Mouse (Mus musculus) leukemia stem cell, adult 10-12 weeks (primary cell): ENCODE results near the gene Kin. TPM values are rescaled to one million over a fixed set of nuclear protein-coding genes. Genes with fewer than 3 reads are reported as not detected.

Experiments
- polyA plus RNA-seq: library from polyadenylated mRNA; stranded (reverse); fragments of >175 nt; gene quantifications from 2 replicates; pipeline ENCODE4 v1.2.3, GENCODE M21; 2012; ENCODE audit warnings: low replicate concordance

Kin gene
- 1.3 and 1.6 TPM in 2 replicates for polyA plus RNA-seq

DNA sequence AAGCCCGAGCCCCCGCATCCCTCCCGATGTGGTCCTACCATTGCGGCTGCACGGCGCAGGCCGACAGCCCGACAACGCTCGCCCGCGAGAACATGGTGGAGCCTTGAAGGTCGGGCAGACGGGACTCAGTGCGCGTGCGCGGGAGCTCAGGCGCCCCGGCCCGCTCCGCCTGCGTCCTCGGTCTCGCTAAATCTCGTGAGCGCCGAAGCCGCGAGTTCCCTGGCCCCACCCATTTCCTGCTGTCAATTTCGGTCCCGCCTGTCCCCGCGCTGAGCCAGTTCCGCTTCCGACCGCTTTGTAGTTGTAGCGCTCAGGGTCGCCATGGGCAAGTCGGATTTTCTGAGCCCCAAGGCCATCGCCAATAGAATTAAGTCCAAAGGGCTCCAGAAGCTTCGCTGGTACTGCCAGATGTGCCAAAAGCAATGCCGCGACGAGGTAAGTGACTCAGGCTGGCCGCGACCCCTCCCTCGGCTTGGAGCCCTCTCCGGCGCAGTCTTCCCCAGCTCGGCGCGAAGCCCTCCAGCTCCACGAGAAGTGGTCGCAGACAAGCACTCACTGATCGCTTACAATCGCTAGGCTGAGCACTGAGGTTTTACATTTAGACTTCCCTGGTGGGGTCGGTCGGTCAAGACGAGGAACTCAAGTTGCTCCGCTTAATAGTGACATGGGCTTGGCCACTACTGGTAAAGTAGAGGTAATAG, at the start of gene Kin, which contains the start of gene Atp5c1:
Gene Kin (plus strand): TSS at position 284 of the 701 bp plus-strand sequence.
Gene Atp5c1 (minus strand): TSS at position 201 of the 701 bp plus-strand sequence.

DNA sequence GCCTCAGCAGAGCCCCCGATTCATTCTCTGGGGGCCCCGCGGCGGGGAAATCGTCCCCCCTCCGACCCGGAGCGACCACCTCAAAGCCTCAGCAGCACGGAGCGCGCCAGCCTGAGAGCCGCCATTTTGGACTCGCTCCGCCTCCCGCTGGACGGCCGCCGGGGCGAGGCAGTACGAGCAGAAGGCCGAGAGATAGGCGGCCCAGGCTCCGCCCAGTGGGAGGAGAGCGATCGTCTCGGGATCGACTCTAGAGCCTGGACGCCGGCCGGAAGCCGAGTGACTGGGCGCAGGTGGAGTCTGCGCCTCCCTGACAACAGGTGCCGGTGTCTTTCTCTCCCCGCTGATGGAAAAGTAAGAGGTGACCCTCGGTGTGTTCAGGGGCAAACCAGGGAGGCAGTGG, 31.9 kb upstream of the Kin start, which contains the start of gene Taf3:
Gene Taf3 (minus strand): TSS at position 136 of the 400 bp plus-strand sequence.

DNA sequence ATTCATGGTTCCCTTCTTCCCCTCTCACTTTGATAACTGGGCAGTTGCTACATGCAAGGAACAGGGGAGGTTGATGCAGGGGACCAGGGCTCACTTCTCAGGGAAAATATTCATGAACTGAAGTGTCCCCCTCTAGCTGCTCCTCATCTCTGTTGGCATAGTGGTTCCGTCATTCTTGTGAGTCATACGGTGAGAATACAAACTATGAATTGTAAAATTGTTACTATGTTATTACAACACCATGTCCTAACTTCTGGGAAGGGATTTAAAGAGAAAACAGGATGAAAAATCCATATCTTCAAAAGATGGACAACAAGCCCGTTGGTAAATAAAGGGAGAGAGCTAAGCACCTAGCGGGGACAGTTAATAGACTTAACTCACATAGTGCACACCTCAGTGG, 50.9 kb downstream of the Kin start, which contains the start of gene Itih2:
Gene Itih2 (minus strand): TSS at position 101 of the 400 bp plus-strand sequence.

Other genes with a start within 250 kb of the Kin start
- gene 4930412O13Rik, start 199.3 kb upstream of the Kin start, polyA plus RNA-seq, result not detected in 2 replicates
- gene 9230102O04Rik, start 191.1 kb upstream of the Kin start, polyA plus RNA-seq, result not detected in 2 replicates
- gene Gata3, start 190.6 kb upstream of the Kin start, polyA plus RNA-seq, result 18.7 and 25.6 TPM in 2 replicates
- 21.3 and 28.3 TPM in 2 replicates for gene Taf3, start 32.0 kb upstream of the Kin start, polyA plus RNA-seq
- gene Atp5c1, start 83 bp upstream of the Kin start, polyA plus RNA-seq, result 5.4 and 31.6 TPM in 2 replicates
- gene Itih2, start 50.8 kb downstream of the Kin start, polyA plus RNA-seq, result 0.06 TPM in 1 of 2 replicates, not detected in the other
- 0.08 TPM in 2 replicates for gene Itih5, start 73.0 kb downstream of the Kin start, polyA plus RNA-seq